Mouse (Mus musculus): ENCODE results near the gene Mrps34. TPM values are rescaled to one million over a fixed set of nuclear protein-coding genes. Genes with fewer than 3 reads are reported as not detected.
A peak's percentile ranks its signal among the peaks of the same experiment; 100 is the strongest.
"Not testable (repeated sequence)": the region's sequence is repeated elsewhere in the genome, so short reads cannot be mapped to it uniquely, and the experiment has no call there.

Gene Mrps34
- total RNA-seq, 1 experiment from 2014 or later = 24.4 TPM

- no peak for ATAC-seq (replicated peaks; ENCODE audit: insufficient number of reproducible peaks, low FRiP score, low TSS enrichment, poor library complexity, severe bottlenecking)
Observed at GRCm38 (mm10) chr17:24937266-24937665, 42.4 kb downstream of the Mrps34 start.

DNA sequence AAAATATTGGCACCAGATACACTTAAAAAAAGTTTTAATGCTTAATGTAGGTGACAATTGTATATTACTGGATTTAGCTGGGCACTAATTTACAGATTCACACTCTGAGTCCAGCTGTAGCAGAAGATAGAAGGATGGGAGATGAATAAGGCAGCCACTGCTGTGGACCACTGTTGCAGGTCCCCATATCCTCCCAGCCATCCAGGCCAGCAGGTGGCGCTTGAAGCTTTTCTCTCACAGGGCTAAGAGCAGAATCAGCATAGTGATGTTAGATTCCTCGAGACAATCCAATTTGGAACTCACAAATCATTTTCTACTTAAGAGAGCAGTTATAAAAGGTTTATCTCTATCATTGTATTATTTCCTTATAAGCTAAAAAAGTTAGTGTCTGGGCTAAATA lies 47.5 kb downstream of the Mrps34 start:
- ATAC-seq (replicated peaks; ENCODE audit: insufficient number of reproducible peaks, low FRiP score, low TSS enrichment, poor library complexity, severe bottlenecking) = peak; percentile 72; the same call in 1 of the 2 replicates

GRCm38 (mm10) chr17:24943036-24943435 lies 48.1 kb downstream of the Mrps34 start:
- ATAC-seq (replicated peaks; ENCODE audit: insufficient number of reproducible peaks, low FRiP score, low TSS enrichment, poor library complexity, severe bottlenecking) = no peak

DNA sequence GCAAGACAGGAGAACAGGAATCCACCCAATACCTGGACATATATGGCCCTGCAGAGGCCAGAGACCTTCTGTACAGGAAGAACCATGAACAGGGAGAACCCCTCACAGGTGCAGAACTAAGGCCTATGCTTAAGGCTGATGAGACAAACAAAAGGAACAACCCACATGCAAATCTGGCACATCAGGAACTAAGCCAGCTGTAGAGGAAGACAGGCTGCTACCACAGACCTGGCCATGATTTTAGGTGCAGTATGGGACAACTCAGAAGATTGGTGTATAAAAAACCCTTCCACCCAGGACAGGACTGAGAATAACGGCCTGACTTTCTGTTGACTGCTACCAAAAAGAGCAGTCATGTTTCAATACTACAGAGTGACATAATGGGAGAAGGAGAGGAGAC lies 48.7 kb downstream of the Mrps34 start:
- not testable (repeated sequence) for ATAC-seq (replicated peaks; ENCODE audit: insufficient number of reproducible peaks, low FRiP score, low TSS enrichment, poor library complexity, severe bottlenecking)

Other genes with a start within 250 kb of the Mrps34 start
- 0.48 to 0.78 TPM in 2 of 3 replicates, not detected in the other for gene Slc9a3r2, start 244.8 kb upstream of the Mrps34 start, total RNA-seq (2017)
- gene Npw, start 236.7 kb upstream of the Mrps34 start, total RNA-seq (2017) = not detected in 3 replicates
- gene Zfp598, start 225.4 kb upstream of the Mrps34 start, total RNA-seq (2017) = 14.6 to 21.7 TPM (median 15.7 TPM) in 3 replicates
- gene Syngr3, start 205.2 kb upstream of the Mrps34 start, total RNA-seq (2017) = not detected in 3 replicates
- 12.4 to 19.8 TPM (median 15.4 TPM) in 3 replicates for gene Gfer, start 199.0 kb upstream of the Mrps34 start, total RNA-seq (2017)
- gene Noxo1, start 198.9 kb upstream of the Mrps34 start, total RNA-seq (2017) = 0.48 to 3.0 TPM (median 2.1 TPM) in 3 replicates
- gene Tbl3, start 187.5 kb upstream of the Mrps34 start, total RNA-seq (2017) = 9.7 to 19.8 TPM (median 18.6 TPM) in 3 replicates
- gene Rnf151, start 177.1 kb upstream of the Mrps34 start, total RNA-seq (2017) = 2.8 TPM in 1 of 3 replicates, not detected in the others
- 428 to 669 TPM (median 533 TPM) in 3 replicates for gene Rps2, start 177.0 kb upstream of the Mrps34 start, total RNA-seq (2017)
- 144 to 243 TPM (median 228 TPM) in 3 replicates for gene Ndufb10, start 170.6 kb upstream of the Mrps34 start, total RNA-seq (2017)
- gene Rpl3l, start 167.3 kb upstream of the Mrps34 start, total RNA-seq (2017) = 4.7 to 14.6 TPM (median 10.2 TPM) in 3 replicates
- 248 to 361 TPM (median 344 TPM) in 3 replicates for gene Msrb1, start 158.5 kb upstream of the Mrps34 start, total RNA-seq (2017)
- not detected in 3 replicates for gene Hs3st6, start 142.1 kb upstream of the Mrps34 start, total RNA-seq (2017)
- not detected in 3 replicates for gene Meiob, start 90.8 kb upstream of the Mrps34 start, total RNA-seq (2017)
- 23.2 to 48.3 TPM (median 34.5 TPM) in 3 replicates for gene Hagh, start 55.0 kb upstream of the Mrps34 start, total RNA-seq (2017)
- 3.2 to 6.6 TPM (median 4.8 TPM) in 3 replicates for gene Fahd1, start 44.8 kb upstream of the Mrps34 start, total RNA-seq (2017)
- gene Igfals, start 29.1 kb upstream of the Mrps34 start, total RNA-seq (2017) = 0.29 TPM in 1 of 3 replicates, not detected in the others
- gene Nubp2, start 8.8 kb upstream of the Mrps34 start, total RNA-seq (2017) = 34.3 to 41.0 TPM (median 40.1 TPM) in 3 replicates
- 16.6 to 25.9 TPM (median 20.5 TPM) in 3 replicates for gene Spsb3, start 8.5 kb upstream of the Mrps34 start, total RNA-seq (2017)
- 12.0 to 20.2 TPM (median 12.9 TPM) in 3 replicates for gene Eme2, start within 50 bp of the Mrps34 start, total RNA-seq (2017)
- gene Nme3, start 1.4 kb downstream of the Mrps34 start, total RNA-seq (2017) = 28.0 to 48.6 TPM (median 30.1 TPM) in 3 replicates
- 46.0 to 84.3 TPM (median 50.2 TPM) in 3 replicates for gene Mapk8ip3, start 41.9 kb downstream of the Mrps34 start, total RNA-seq (2017)
- gene Jpt2, start 65.6 kb downstream of the Mrps34 start, total RNA-seq (2017) = 13.4 to 14.4 TPM (median 14.2 TPM) in 3 replicates
- 10.3 to 23.9 TPM (median 11.2 TPM) in 3 replicates for gene Cramp1l, start 120.7 kb downstream of the Mrps34 start, total RNA-seq (2017)
- gene Ift140, start 121.0 kb downstream of the Mrps34 start, total RNA-seq (2017) = 11.7 to 13.0 TPM (median 12.6 TPM) in 3 replicates
- gene Tmem204, start 188.5 kb downstream of the Mrps34 start, total RNA-seq (2017) = not detected in 3 replicates
- 13.3 to 21.2 TPM (median 17.5 TPM) in 3 replicates for gene Telo2, start 220.9 kb downstream of the Mrps34 start, total RNA-seq (2017)
- not detected in 3 replicates for gene Ptx4, start 225.6 kb downstream of the Mrps34 start, total RNA-seq (2017)
- gene Clcn7, start 238.3 kb downstream of the Mrps34 start, total RNA-seq (2017) = 16.3 to 21.8 TPM (median 20.8 TPM) in 3 replicates

All from monocyte, adult 5-6 weeks (primary cell).